Mouse (Mus musculus) liver, postnatal 0 days (tissue): Measurements from ENCODE around the gene Sema6b. TPM values are rescaled to one million over a fixed set of nuclear protein-coding genes. Genes with fewer than 3 reads are reported as not detected.
"Not testable (repeated sequence)": the region's sequence is repeated elsewhere in the genome, so short reads cannot be mapped to it uniquely, and the experiment has no call there.

Source experiments
- ATAC-seq: fragments of 200-750 bp; cut with Nextera tagmentation; 2 replicates; pipeline ENCODE4 v1.8.0; 2017; ENCODE audit warnings: mild to moderate bottlenecking, moderate library complexity
- DNase-seq: peaks from one replicate; pipeline ENCODE4 v3.0.0-alpha.2; 2016
- H3K27ac ChIP-seq: fragments of 300-500 bp; sonication (generic); 2 replicates; pipeline ENCODE4 v1.5.1; 2014; ENCODE audit warnings: antibody characterized with exemption, moderate library complexity, mild to moderate bottlenecking, low read depth
- H3K27me3 ChIP-seq: fragments of 300-500 bp; sonication (generic); 2 replicates; pipeline ENCODE4 v1.6.1; 2014; ENCODE audit warnings: low read length, control low read depth, mixed read lengths; ENCODE audit not compliant: insufficient read depth
- H3K36me3 ChIP-seq: fragments of 300-500 bp; sonication (generic); replicated peaks from 2 replicates; pipeline ENCODE4 v1.6.1; 2014; ENCODE audit warnings: mild to moderate bottlenecking, control low read depth, low read length, moderate library complexity, mixed read lengths; ENCODE audit not compliant: insufficient read depth
- H3K4me1 ChIP-seq: fragments of 300-500 bp; sonication (generic); 2 replicates; pipeline ENCODE4 v1.6.1; 2014; ENCODE audit warnings: antibody characterized with exemption, mild to moderate bottlenecking, control low read depth; ENCODE audit not compliant: insufficient read depth
- H3K4me2 ChIP-seq: fragments of 300-500 bp; sonication (generic); 2 replicates; pipeline ENCODE4 v1.6.1; 2014; ENCODE audit warnings: low read depth, mild to moderate bottlenecking, low read length, moderate library complexity, mixed read lengths
- H3K4me3 ChIP-seq: fragments of 300-500 bp; sonication (generic); 2 replicates; pipeline ENCODE4 v1.5.1; 2014; ENCODE audit warnings: low read depth, low read length
- H3K9ac ChIP-seq: fragments of 300-500 bp; sonication (generic); replicated peaks from 2 replicates; pipeline ENCODE4 v1.6.1; 2014; ENCODE audit warnings: mild to moderate bottlenecking, moderate library complexity
- H3K9me3 ChIP-seq: fragments of 300-500 bp; sonication (generic); 2 replicates; pipeline ENCODE4 v1.6.1; 2016; ENCODE audit warnings: mild to moderate bottlenecking, control low read depth, low read length, mixed read lengths
- CTCF ChIP-seq: sonication (generic); IDR thresholded peaks from 2 replicates; pipeline ENCODE4 v1.5.1; 2016; ENCODE audit warnings: antibody characterized with exemption, low read depth
- EP300 ChIP-seq: IDR thresholded peaks from 2 replicates; pipeline ENCODE4 v1.6.1; 2016; ENCODE audit warnings: antibody characterized with exemption, low read depth, mild to moderate bottlenecking
- WGBS: fragments of 180-500 bp; shearing (Covaris S2); extraction: QIAGEN DNeasy Blood & Tissue Kit; methylation state at CpG from one replicate; pipeline ENCODE4 v1.1.7; 2014; ENCODE audit not compliant: insufficient replicate concordance; 5-methylcytosine and 5-hydroxymethylcytosine counted together
- polyA plus RNA-seq: library from polyadenylated mRNA; unstranded; fragments of >200 nt; fragmentation: Nextera tagmentation; extraction: Ambion mirVana; gene quantifications from 2 replicates; pipeline ENCODE4 v1.2.1, GENCODE M21; 2015

The Sema6b gene
- polyA plus RNA-seq, 1 experiment from 2014 or later: 0.56 TPM

- H3K4me2 ChIP-seq: no peak overlapping the region
- H3K27ac ChIP-seq: no peak overlapping the region
- peak; percentile 38 for DNase-seq
- WGBS: 77% methylated on average over 6 of the region's 6 CpGs
- H3K9ac ChIP-seq: no peak overlapping the region
- ATAC-seq: peak; percentile 70
- no peak overlapping the region for H3K4me3 ChIP-seq
- peaks cover 5% of the 10 kb centered on the region for H3K4me1 ChIP-seq
- no peaks in the 10 kb centered on the region for H3K27me3 ChIP-seq
- H3K36me3 ChIP-seq: peaks cover 2% of the 10 kb centered on the region; the same call in 1 of the 2 replicates
- no peaks in the 10 kb centered on the region for H3K9me3 ChIP-seq
- no peak for TF ChIP-seq CTCF
- TF ChIP-seq EP300: no peak
These were observed 31.7 kb downstream of the Sema6b start for GRCm38 (mm10) chr17:56108334-56109044.

- TF ChIP-seq CTCF (no peak), EP300 (no peak)
- Histone ChIP-seq H3K4me2 (no peak overlapping the region), H3K27ac (no peak overlapping the region), H3K27me3 (no peaks in the 10 kb centered on the region), H3K4me1 (peaks cover 5% of the 10 kb centered on the region), H3K4me3 (no peak overlapping the region), H3K36me3 (peaks cover 2% of the 10 kb centered on the region; the same call in 1 of the 2 replicates), H3K9ac (no peak overlapping the region), H3K9me3 (no peaks in the 10 kb centered on the region)
- ATAC-seq (no peak), DNase-seq (peak; percentile 11)
- 56% methylated on average over 2 of the region's 2 CpGs for WGBS
These were observed 32.4 kb downstream of the Sema6b start for GRCm38 (mm10) chr17:56107736-56108135.

GRCm38 (mm10) chr17:56106981-56107380 is 33.2 kb downstream of the Sema6b start:
- TF ChIP-seq EP300 (no peak), CTCF (no peak)
- Histone ChIP-seq H3K27me3 (no peaks in the 10 kb centered on the region), H3K27ac (no peak overlapping the region), H3K36me3 (peaks cover 7% of the 10 kb centered on the region; the same call in 1 of the 2 replicates), H3K4me1 (peaks cover under 1% of the 10 kb centered on the region; the same call in 1 of the 2 replicates), H3K4me3 (no peak overlapping the region), H3K9ac (no peak overlapping the region), H3K4me2 (no peak overlapping the region), H3K9me3 (no peaks in the 10 kb centered on the region)
- 84% methylated on average over 4 of the region's 4 CpGs for WGBS
- DNase-seq: no peak
- ATAC-seq: no peak

- H3K9ac ChIP-seq, H3K27me3 ChIP-seq, H3K27ac ChIP-seq, H3K4me3 ChIP-seq, H3K4me2 ChIP-seq, H3K4me1 ChIP-seq, DNase-seq, H3K9me3 ChIP-seq, ATAC-seq: not testable (repeated sequence)
- WGBS: 88% methylated on average over 4 of the region's 4 CpGs
- peaks cover 11% of the 10 kb centered on the region for H3K36me3 ChIP-seq
These were observed 33.7 kb downstream of the Sema6b start for GRCm38 (mm10) chr17:56106436-56106835.

GRCm38 (mm10) chr17:56104821-56105220 is 35.3 kb downstream of the Sema6b start:
- not testable (repeated sequence) for H3K4me2 ChIP-seq, ATAC-seq, H3K4me1 ChIP-seq, H3K27ac ChIP-seq, H3K9ac ChIP-seq, H3K9me3 ChIP-seq, H3K4me3 ChIP-seq, H3K27me3 ChIP-seq, DNase-seq
- peaks cover 25% of the 10 kb centered on the region for H3K36me3 ChIP-seq
- WGBS: 81% methylated on average over 2 of the region's 5 CpGs

- TF ChIP-seq EP300 (no peak), CTCF (no peak)
- no peaks in the 10 kb centered on the region for H3K9me3 ChIP-seq
- H3K4me2 ChIP-seq: no peak overlapping the region
- H3K27me3 ChIP-seq: no peaks in the 10 kb centered on the region
- ATAC-seq: no peak
- 86% methylated on average over 8 of the region's 8 CpGs for WGBS
- H3K4me1 ChIP-seq: no peaks in the 10 kb centered on the region
- H3K9ac ChIP-seq: no peak overlapping the region
- H3K36me3 ChIP-seq: peaks cover 29% of the 10 kb centered on the region
- peak; percentile 12 for DNase-seq
- no peak overlapping the region for H3K4me3 ChIP-seq
- H3K27ac ChIP-seq: no peak overlapping the region
These were observed 36.5 kb downstream of the Sema6b start for GRCm38 (mm10) chr17:56103465-56104285.
